Mouse (Mus musculus) C2C12 (cell line): Measurements from ENCODE around the gene Acer3. TPM values are rescaled to one million over a fixed set of nuclear protein-coding genes. Genes with fewer than 3 reads are reported as not detected.

ENCODE experiments used
- H3K27me3 ChIP-seq: one replicate; pipeline ENCODE4 v1.6.1; 2011; ENCODE audit not compliant: control insufficient read depth, insufficient read depth, insufficient read length
- H3K36me3 ChIP-seq: one replicate; pipeline ENCODE4 v1.6.1; 2011; ENCODE audit not compliant: control insufficient read depth, insufficient read depth
- H3K4me3 ChIP-seq: one replicate; pipeline ENCODE4 v1.5.1; 2011; ENCODE audit warnings: mild to moderate bottlenecking, control low read depth; ENCODE audit not compliant: poor library complexity, insufficient read depth, severe bottlenecking
- H3K79me2 ChIP-seq: one replicate; pipeline ENCODE4 v1.6.1; 2011; ENCODE audit not compliant: control insufficient read depth, insufficient read depth
- H3K79me3 ChIP-seq: one replicate; pipeline ENCODE4 v1.6.1; 2011; ENCODE audit warnings: low read depth, control low read depth
- H3ac ChIP-seq: one replicate; pipeline ENCODE3; 2011; ENCODE audit warnings: low read depth; ENCODE audit not compliant: control insufficient read depth, insufficient read length
- CEBPB ChIP-seq: IDR thresholded peaks from one replicate; pipeline ENCODE4 v1.6.1; 2011; ENCODE audit warnings: low read depth, mild to moderate bottlenecking, control low read depth, moderate library complexity
- CTCF ChIP-seq: IDR thresholded peaks from one replicate; pipeline ENCODE4 v1.5.1; 2011; ENCODE audit not compliant: control insufficient read depth, insufficient read depth, insufficient read length
- FOSL1 ChIP-seq: IDR thresholded peaks from one replicate; pipeline ENCODE4 v1.8.0; 2011; ENCODE audit warnings: mild to moderate bottlenecking, low read length; ENCODE audit not compliant: poor library complexity, insufficient read depth, severe bottlenecking
- MAX ChIP-seq: IDR thresholded peaks from one replicate; pipeline ENCODE4 v1.6.1; 2011; ENCODE audit warnings: mild to moderate bottlenecking, control low read depth
- MYOD1 ChIP-seq: IDR thresholded peaks from one replicate; pipeline ENCODE4 v1.6.1; 2011; ENCODE audit warnings: low read depth; ENCODE audit not compliant: control insufficient read depth, insufficient read length
- MYOG ChIP-seq: IDR thresholded peaks from one replicate; pipeline ENCODE4 v1.6.1; 2011; ENCODE audit not compliant: control insufficient read depth, insufficient read length; ENCODE audit errors: extremely low read depth
- USF1 ChIP-seq: IDR thresholded peaks from one replicate; pipeline ENCODE4 v1.6.1; 2011; ENCODE audit warnings: low read depth, mild to moderate bottlenecking, control low read depth, moderate library complexity
- polyA plus RNA-seq: library from polyadenylated mRNA; unstranded; fragments of >200 nt; fragmentation: generic; extraction: Trizol; gene quantifications from one replicate; pipeline ENCODE4 v1.2.1, GENCODE M21; 2012; ENCODE audit warnings: missing spikeins

Acer3 gene
- polyA plus RNA-seq, 1 experiment, result 7.6 TPM

DNA sequence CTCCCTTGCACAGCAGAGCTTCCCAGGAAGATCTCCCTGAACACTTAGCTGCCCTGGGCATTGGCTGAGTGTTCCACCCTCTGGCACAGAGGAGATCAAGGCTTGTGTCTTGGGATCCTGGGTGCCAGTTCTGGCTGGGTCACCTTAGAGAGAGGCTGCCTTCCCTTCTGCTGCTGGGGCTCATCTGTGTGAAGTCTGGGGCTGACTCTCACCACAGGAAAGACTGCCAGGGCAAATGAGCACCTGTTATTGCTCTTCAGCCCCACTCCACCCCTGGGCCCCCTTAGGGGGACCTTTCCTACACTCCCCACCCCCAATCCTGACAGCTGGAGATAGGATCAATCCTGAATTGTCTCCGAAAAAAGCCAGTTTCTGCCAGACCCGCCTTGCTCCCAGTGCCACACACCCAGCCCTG lies 143.9 kb downstream of the Acer3 start:
- Histone ChIP-seq H3K79me2 (no peaks in the 10 kb centered on the region), H3K79me3 (no peaks in the 10 kb centered on the region), H3ac (no peak overlapping the region), H3K4me3 (no peak overlapping the region), H3K36me3 (no peaks in the 10 kb centered on the region), H3K27me3 (no peaks in the 10 kb centered on the region)
- no peak for TF ChIP-seq CTCF

- Histone ChIP-seq H3K79me3 (no peaks in the 10 kb centered on the region), H3ac (no peak overlapping the region), H3K27me3 (no peaks in the 10 kb centered on the region), H3K4me3 (no peak overlapping the region), H3K79me2 (no peaks in the 10 kb centered on the region), H3K36me3 (no peaks in the 10 kb centered on the region)
- TF ChIP-seq CTCF, result no peak
- no peak for TF ChIP-seq MAX
- TF ChIP-seq MYOD1, result no peak
- no peak for TF ChIP-seq MYOG
- TF ChIP-seq CEBPB, result no peak
- no peak for TF ChIP-seq FOSL1
- no peak for TF ChIP-seq USF1
These were observed 144.5 kb downstream of the Acer3 start for GRCm38 (mm10) chr7:98176322-98177070.

GRCm38 (mm10) chr7:98174883-98175755 lies 145.9 kb downstream of the Acer3 start:
- Histone ChIP-seq H3K27me3 (no peaks in the 10 kb centered on the region), H3K79me3 (no peaks in the 10 kb centered on the region), H3K4me3 (no peak overlapping the region), H3K36me3 (no peaks in the 10 kb centered on the region), H3ac (no peak overlapping the region), H3K79me2 (no peaks in the 10 kb centered on the region)
- TF ChIP-seq CTCF (no peak), CEBPB (no peak), MYOG (no peak), FOSL1 (no peak), USF1 (no peak), MAX (no peak), MYOD1 (no peak)

GRCm38 (mm10) chr7:98173408-98173807 lies 147.6 kb downstream of the Acer3 start:
- Histone ChIP-seq H3K79me2 (no peaks in the 10 kb centered on the region), H3K4me3 (no peak overlapping the region), H3K27me3 (no peaks in the 10 kb centered on the region), H3ac (no peak overlapping the region), H3K79me3 (no peaks in the 10 kb centered on the region), H3K36me3 (no peaks in the 10 kb centered on the region)
- TF ChIP-seq MAX (no peak), MYOD1 (no peak), USF1 (no peak), CTCF (no peak), FOSL1 (no peak), MYOG (no peak), CEBPB (no peak)

DNA sequence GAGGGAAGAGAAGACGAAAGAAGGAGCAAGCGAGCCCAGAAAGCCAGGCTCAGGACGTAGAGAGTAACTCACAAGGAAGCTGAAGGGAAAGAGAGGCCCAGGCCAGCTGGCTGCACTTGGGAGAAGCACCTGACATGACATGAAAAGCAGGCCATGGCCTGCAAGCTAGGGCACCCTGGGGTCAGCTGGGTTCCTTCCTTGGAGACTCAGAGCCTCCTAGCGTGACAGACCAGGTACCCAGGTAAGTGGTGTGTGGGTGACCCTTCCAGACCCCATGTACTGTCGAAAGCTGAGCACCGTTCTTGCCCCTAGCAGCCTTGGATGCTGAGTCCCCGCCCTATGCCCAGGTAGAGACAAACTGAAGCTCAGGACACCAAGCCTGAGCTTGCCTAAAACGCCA lies 148.3 kb downstream of the Acer3 start:
- H3K79me3 ChIP-seq, result no peaks in the 10 kb centered on the region
- no peaks in the 10 kb centered on the region for H3K79me2 ChIP-seq
- no peak for TF ChIP-seq MAX
- TF ChIP-seq FOSL1, result no peak
- TF ChIP-seq MYOG, result no peak
- TF ChIP-seq MYOD1, result no peak
- no peak for TF ChIP-seq CEBPB
- no peak for TF ChIP-seq CTCF
- no peak for TF ChIP-seq USF1
- H3ac ChIP-seq, result no peak overlapping the region
- no peaks in the 10 kb centered on the region for H3K36me3 ChIP-seq
- no peak overlapping the region for H3K4me3 ChIP-seq
- no peaks in the 10 kb centered on the region for H3K27me3 ChIP-seq
